Mouse (Mus musculus) forebrain, embryonic 10.5 days (tissue): Measurements from ENCODE around the gene Tmem164. TPM values are rescaled to one million over a fixed set of nuclear protein-coding genes. Genes with fewer than 3 reads are reported as not detected.

Experiments used
- DNase-seq: peaks from one replicate; pipeline ENCODE4 v3.0.0-alpha.2; 2017; ENCODE audit warnings: low spot score; ENCODE audit errors: extremely low spot score
- H3K27ac ChIP-seq: fragments of 300-500 bp; sonication (generic); 2 replicates; pipeline ENCODE4 v1.5.1; 2016; ENCODE audit warnings: mild to moderate bottlenecking
- H3K27me3 ChIP-seq: fragments of 300-500 bp; sonication (generic); 2 replicates; pipeline ENCODE4 v1.6.1; 2016; ENCODE audit warnings: mild to moderate bottlenecking; ENCODE audit not compliant: poor library complexity, severe bottlenecking
- H3K36me3 ChIP-seq: fragments of 300-500 bp; sonication (generic); replicated peaks from 2 replicates; pipeline ENCODE4 v1.6.1; 2016; ENCODE audit warnings: mild to moderate bottlenecking, moderate library complexity
- H3K4me1 ChIP-seq: fragments of 300-500 bp; sonication (generic); 2 replicates; pipeline ENCODE4 v1.6.1; 2016
- H3K4me3 ChIP-seq: fragments of 300-500 bp; sonication (generic); 2 replicates; pipeline ENCODE4 v1.5.1; 2016; ENCODE audit warnings: mild to moderate bottlenecking, moderate library complexity
- H3K9me3 ChIP-seq: fragments of 300-500 bp; sonication (generic); 2 replicates; pipeline ENCODE4 v1.6.1; 2016; ENCODE audit warnings: mild to moderate bottlenecking, moderate library complexity
- WGBS: fragments of 180-500 bp; shearing (Covaris S2); methylation state at CpG from one replicate; pipeline ENCODE4 v1.1.7; 2016; 5-methylcytosine and 5-hydroxymethylcytosine counted together
- microRNA counts: library from miRNA; unstranded; fragments of <30 nt; microRNA quantifications from one replicate; lab custom pipeline; 2017
- microRNA-seq: library from miRNA; unstranded; fragments of <30 nt; microRNA quantifications from one replicate; pipeline ENCODE4, GENCODE M21; 2017
- polyA plus RNA-seq: library from polyadenylated mRNA; unstranded; fragments of >200 nt; fragmentation: Nextera tagmentation; extraction: Ambion mirVana; gene quantifications from 2 replicates; pipeline ENCODE4 v1.2.1, GENCODE M21; 2016

Gene Tmem164
- polyA plus RNA-seq, 1 experiment from 2014 or later, result 67.4 TPM

GRCm38 (mm10) chrX:142841916-142842315 lies 160.7 kb downstream of the Tmem164 start:
- Histone ChIP-seq H3K27me3 (peaks cover 82% of the 10 kb centered on the region), H3K4me1 (no peaks in the 10 kb centered on the region), H3K36me3 (no peaks in the 10 kb centered on the region), H3K9me3 (no peaks in the 10 kb centered on the region), H3K4me3 (no peak overlapping the region), H3K27ac (no peak overlapping the region)
- 83% methylated on average over 4 of the region's 4 CpGs for WGBS
- DNase-seq, result no peak

GRCm38 (mm10) chrX:142846266-142846665 lies 165.1 kb downstream of the Tmem164 start:
- 87% methylated on average over 6 of the region's 6 CpGs for WGBS
- DNase-seq, result no peak
- H3K36me3 ChIP-seq, result no peaks in the 10 kb centered on the region
- H3K27ac ChIP-seq, result no peak overlapping the region
- no peaks in the 10 kb centered on the region for H3K9me3 ChIP-seq
- peaks cover 78% of the 10 kb centered on the region for H3K27me3 ChIP-seq
- H3K4me1 ChIP-seq, result no peaks in the 10 kb centered on the region
- H3K4me3 ChIP-seq, result no peak overlapping the region

GRCm38 (mm10) chrX:142848032-142848431 lies 166.8 kb downstream of the Tmem164 start:
- WGBS, result 98% methylated on average over 9 of the region's 9 CpGs

GRCm38 (mm10) chrX:142869844-142870243 lies 188.6 kb downstream of the Tmem164 start:
- H3K27me3 ChIP-seq, result peaks cover 39% of the 10 kb centered on the region
- H3K4me3 ChIP-seq, result no peak overlapping the region
- H3K4me1 ChIP-seq, result no peaks in the 10 kb centered on the region
- H3K36me3 ChIP-seq, result no peaks in the 10 kb centered on the region
- H3K27ac ChIP-seq, result no peak overlapping the region
- DNase-seq, result no peak
- 80% methylated on average over 2 of the region's 2 CpGs for WGBS
- no peaks in the 10 kb centered on the region for H3K9me3 ChIP-seq

More at GRCm38 (mm10) chrX:142848032-142848431, 166.8 kb downstream of the Tmem164 start:
- Histone ChIP-seq H3K36me3 (no peaks in the 10 kb centered on the region), H3K27me3 (peaks cover 70% of the 10 kb centered on the region), H3K4me1 (no peaks in the 10 kb centered on the region), H3K9me3 (no peaks in the 10 kb centered on the region), H3K27ac (no peak overlapping the region), H3K4me3 (no peak overlapping the region)
- no peak for DNase-seq

GRCm38 (mm10) chrX:142882255-142882654 lies 201.0 kb downstream of the Tmem164 start:
- Histone ChIP-seq H3K4me3 (no peak overlapping the region), H3K9me3 (no peaks in the 10 kb centered on the region), H3K4me1 (no peaks in the 10 kb centered on the region), H3K27ac (no peak overlapping the region), H3K36me3 (no peaks in the 10 kb centered on the region), H3K27me3 (peaks cover 97% of the 10 kb centered on the region)
- 93% methylated on average over 5 of the region's 5 CpGs for WGBS
- no peak for DNase-seq

- no peak overlapping the region for H3K27ac ChIP-seq
- H3K9me3 ChIP-seq, result no peaks in the 10 kb centered on the region
- no peak for DNase-seq
- no peaks in the 10 kb centered on the region for H3K4me1 ChIP-seq
- H3K27me3 ChIP-seq, result peaks cover 97% of the 10 kb centered on the region
- 90% methylated on average over 4 of the region's 4 CpGs for WGBS
- H3K4me3 ChIP-seq, result no peak overlapping the region
- H3K36me3 ChIP-seq, result no peaks in the 10 kb centered on the region
Measured at GRCm38 (mm10) chrX:142883593-142883992, 202.4 kb downstream of the Tmem164 start.

GRCm38 (mm10) chrX:142885962-142886361 lies 204.8 kb downstream of the Tmem164 start:
- no peak overlapping the region for H3K27ac ChIP-seq
- no peak overlapping the region for H3K4me3 ChIP-seq
- no peaks in the 10 kb centered on the region for H3K9me3 ChIP-seq
- DNase-seq, result no peak
- H3K4me1 ChIP-seq, result no peaks in the 10 kb centered on the region
- H3K36me3 ChIP-seq, result no peaks in the 10 kb centered on the region
- 86% methylated on average over 7 of the region's 7 CpGs for WGBS
- H3K27me3 ChIP-seq, result peaks cover 92% of the 10 kb centered on the region

MicroRNA genes within 50 kb of the gene (microRNA counts, 519-probe panel; counts per million panel counts)
- 5,674 counts per million, percentile 89 among the panel's probes with 10 or more counts for microRNA mmu-miR-652 (lab: Ali Mortazavi, UCI)

Small RNA genes lying within 50 kb of the gene (microRNA-seq; reads per million reads assigned to microRNA genes)
- 7,906 reads per million, percentile 93 among the genes with 10 or more reads in this experiment for gene Mir652
